Mouse (Mus musculus) T-helper 1 cell (primary cell): ENCODE measurements around the gene Adcy5.

Experiments used
- in situ Hi-C: fragments of 300-600 bp; cut with MboI, MseI; formaldehyde crosslinking; loops from one replicate; pipeline ENCODE4 v1.15.1; 2025; ENCODE audit warnings: high pct_unique_total_duplicates

Adcy5 gene

DNA sequence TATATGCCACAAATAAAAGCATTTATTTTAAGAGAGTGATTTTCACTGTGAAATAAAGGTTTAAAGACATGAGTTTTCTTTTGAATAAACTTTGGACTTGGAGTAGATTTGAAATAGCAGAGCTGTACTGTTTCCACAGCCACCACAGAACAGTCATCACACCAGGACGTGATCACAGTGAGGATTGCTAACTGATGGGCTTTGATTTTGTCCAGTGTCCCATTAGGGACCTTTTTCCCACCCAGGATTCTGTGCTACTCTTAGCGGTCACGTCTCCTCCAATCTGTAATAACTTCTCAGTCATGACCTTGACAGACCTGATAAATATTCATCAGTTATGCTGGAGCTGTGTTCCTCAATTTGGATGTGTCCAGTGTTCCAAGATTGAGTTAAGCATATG lies 160.8 kb downstream of the Adcy5 start:
- in situ Hi-C loops = no loop called here

- in situ Hi-C loops = no loop called here
Observed at GRCm38 (mm10) chr16:35316856-35317264, 162.2 kb downstream of the Adcy5 start.

- in situ Hi-C loops = no loop called here
Observed at GRCm38 (mm10) chr16:35317460-35317859, 162.8 kb downstream of the Adcy5 start.

DNA sequence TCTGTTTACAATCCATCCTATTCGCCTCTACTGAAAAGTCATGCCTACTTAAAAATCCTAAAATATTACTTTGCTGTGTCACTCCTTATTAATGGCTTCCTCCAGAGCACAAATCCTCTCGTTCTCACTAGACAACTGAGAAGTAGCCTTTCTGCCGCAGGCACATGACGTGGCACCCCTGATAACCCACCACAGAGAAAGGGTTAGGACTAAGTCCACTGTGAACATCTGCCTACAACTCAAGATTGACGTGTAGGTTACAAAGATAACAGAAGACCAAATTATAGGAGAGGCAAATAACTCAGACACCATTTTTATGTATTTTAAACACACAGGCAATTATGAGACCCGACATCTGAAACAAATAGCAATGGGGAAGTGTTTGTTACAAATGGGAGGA lies 163.7 kb downstream of the Adcy5 start:
- in situ Hi-C loops = no loop called here

DNA sequence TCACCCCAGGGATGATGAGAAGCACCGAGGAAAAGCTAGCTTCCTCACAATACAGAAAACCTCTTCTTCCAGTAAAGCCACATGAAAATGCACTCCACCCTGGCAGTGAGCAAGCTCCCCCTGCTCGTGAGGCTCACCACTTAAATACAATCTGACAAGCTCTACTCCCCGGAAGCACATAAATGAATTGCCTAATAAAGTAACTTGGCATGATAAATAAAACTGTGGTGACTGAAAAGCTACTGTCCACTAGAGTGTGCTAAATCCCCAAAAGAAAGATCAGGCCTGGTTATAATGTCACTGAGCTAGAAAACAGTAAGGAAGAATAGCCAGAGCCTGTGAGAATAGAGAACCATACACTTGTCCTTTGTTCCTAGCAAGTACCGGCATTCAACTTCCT lies 164.7 kb downstream of the Adcy5 start:
- in situ Hi-C loops = no loop called here

- in situ Hi-C loops = no loop called here
Observed at GRCm38 (mm10) chr16:35319773-35320172, 165.1 kb downstream of the Adcy5 start.

DNA sequence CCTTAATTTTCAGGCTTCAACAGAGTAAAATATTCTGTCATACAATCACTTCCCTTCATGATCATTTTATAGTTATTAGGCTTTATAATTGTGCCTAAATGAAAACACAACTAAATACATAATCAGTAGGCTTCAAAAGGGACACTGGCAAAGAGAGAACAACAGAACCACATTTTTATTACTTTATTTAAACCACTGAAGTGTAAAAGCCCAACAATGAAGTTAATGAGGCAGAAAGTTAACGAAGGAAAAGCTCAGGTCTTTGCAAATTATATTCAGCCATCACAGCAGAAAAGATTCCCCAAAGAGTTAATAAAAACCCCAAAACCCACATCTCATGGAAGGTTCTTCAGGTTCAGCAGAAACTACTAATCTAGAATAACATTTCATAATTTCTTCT lies 175.8 kb downstream of the Adcy5 start:
- in situ Hi-C loops = loop anchor here (5.0 kb wide), 1 partner anchor 97 kb away; no protein-coding TSS in a partner anchor
